Mouse (Mus musculus) kidney, adult 2 months (tissue): ENCODE data around the gene Atxn7l3. TPM values are rescaled to one million over a fixed set of nuclear protein-coding genes. Genes with fewer than 3 reads are reported as not detected.

Experiments
- DNase-seq: peaks from one replicate; pipeline ENCODE4 v3.0.0; 2021
- H3K27ac ChIP-seq: fragments of 200-500 bp; 2 replicates; pipeline ENCODE4 v1.5.1; 2012; ENCODE audit warnings: low read depth, low read length, control low read depth, inconsistent platforms; ENCODE audit not compliant: insufficient read depth
- H3K27me3 ChIP-seq: fragments of 200-500 bp; replicated peaks from 2 replicates; pipeline ENCODE4 v1.6.1; 2012; ENCODE audit warnings: mild to moderate bottlenecking, moderate library complexity, low read length, inconsistent platforms; ENCODE audit not compliant: control insufficient read depth, insufficient read depth
- H3K36me3 ChIP-seq: fragments of 200-500 bp; 2 replicates; pipeline ENCODE4 v1.6.1; 2012; ENCODE audit warnings: mild to moderate bottlenecking, moderate library complexity, low read length, inconsistent platforms; ENCODE audit not compliant: control insufficient read depth, insufficient read depth
- H3K4me1 ChIP-seq: fragments of 200-500 bp; 2 replicates; pipeline ENCODE4 v1.6.1; 2011; ENCODE audit warnings: low read length; ENCODE audit not compliant: control insufficient read depth, insufficient read depth
- H3K4me3 ChIP-seq: fragments of 200-500 bp; 2 replicates; pipeline ENCODE4 v1.5.1; 2011; ENCODE audit warnings: mild to moderate bottlenecking, low read depth, low read length, control low read depth; ENCODE audit not compliant: insufficient read depth
- CTCF ChIP-seq: fragments of 200-500 bp; conservative IDR thresholded peaks from 2 replicates; pipeline ENCODE4 v1.5.1; 2011; ENCODE audit warnings: low read depth, mild to moderate bottlenecking, control low read depth, low read length, moderate library complexity, mixed read lengths; ENCODE audit not compliant: insufficient read depth, insufficient read length
- POLR2A ChIP-seq: fragments of 200-500 bp; IDR thresholded peaks from one replicate; pipeline ENCODE4 v1.6.1; 2011; ENCODE audit warnings: low read depth, low read length, control low read depth
- WGBS: fragments of 180-500 bp; shearing (Covaris S2); methylation state at CpG from one replicate; pipeline ENCODE4 v1.1.7; 2018; 5-methylcytosine and 5-hydroxymethylcytosine counted together
- polyA plus RNA-seq: library from polyadenylated mRNA; depleted of rRNA; stranded (reverse); fragments of >200 nt; gene quantifications from 2 replicates; pipeline ENCODE4 v1.2.3, GENCODE M21; 2012

The Atxn7l3 gene
- polyA plus RNA-seq, 1 experiment, result 28.0 TPM

DNA sequence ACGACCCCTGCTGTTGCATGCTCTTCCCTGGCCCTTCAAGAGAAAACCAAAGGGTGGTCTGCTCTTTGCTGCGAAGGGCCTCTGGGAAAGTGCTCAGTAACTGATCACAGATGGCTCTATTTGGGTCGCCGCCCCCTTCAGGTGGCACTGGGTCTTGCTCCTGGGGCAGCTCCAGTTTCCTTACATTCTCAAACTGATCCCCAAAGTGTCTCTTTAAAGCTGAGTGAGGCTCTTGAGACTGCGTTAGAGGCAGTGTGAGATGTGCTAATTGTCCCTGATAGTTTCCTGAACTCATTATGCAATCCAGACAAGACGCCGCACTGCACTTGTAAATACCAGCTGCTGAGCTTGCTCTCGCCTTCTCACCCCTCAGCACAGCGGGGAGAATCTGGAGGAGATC, 38.9 kb downstream of the Atxn7l3 start:
- no peaks in the 10 kb centered on the region for H3K27me3 ChIP-seq
- WGBS, result 52% methylated on average over 9 of the region's 9 CpGs
- no peaks in the 10 kb centered on the region for H3K36me3 ChIP-seq
- DNase-seq, result no peak
- TF ChIP-seq CTCF (peak; percentile 34; the same call in 1 of the 2 replicates), POLR2A (no peak)
- no peaks in the 10 kb centered on the region for H3K4me1 ChIP-seq
- H3K4me3 ChIP-seq, result no peak overlapping the region
- H3K27ac ChIP-seq, result no peak overlapping the region

- 19% methylated on average over 9 of the region's 9 CpGs for WGBS
- no peaks in the 10 kb centered on the region for H3K36me3 ChIP-seq
- H3K27ac ChIP-seq, result no peak overlapping the region
- H3K4me1 ChIP-seq, result no peaks in the 10 kb centered on the region
- no peak for DNase-seq
- H3K4me3 ChIP-seq, result no peak overlapping the region
- TF ChIP-seq POLR2A, result no peak
- TF ChIP-seq CTCF, result no peak
- H3K27me3 ChIP-seq, result no peaks in the 10 kb centered on the region
Observed at GRCm38 (mm10) chr11:102249351-102250090, 46.9 kb downstream of the Atxn7l3 start.

DNA sequence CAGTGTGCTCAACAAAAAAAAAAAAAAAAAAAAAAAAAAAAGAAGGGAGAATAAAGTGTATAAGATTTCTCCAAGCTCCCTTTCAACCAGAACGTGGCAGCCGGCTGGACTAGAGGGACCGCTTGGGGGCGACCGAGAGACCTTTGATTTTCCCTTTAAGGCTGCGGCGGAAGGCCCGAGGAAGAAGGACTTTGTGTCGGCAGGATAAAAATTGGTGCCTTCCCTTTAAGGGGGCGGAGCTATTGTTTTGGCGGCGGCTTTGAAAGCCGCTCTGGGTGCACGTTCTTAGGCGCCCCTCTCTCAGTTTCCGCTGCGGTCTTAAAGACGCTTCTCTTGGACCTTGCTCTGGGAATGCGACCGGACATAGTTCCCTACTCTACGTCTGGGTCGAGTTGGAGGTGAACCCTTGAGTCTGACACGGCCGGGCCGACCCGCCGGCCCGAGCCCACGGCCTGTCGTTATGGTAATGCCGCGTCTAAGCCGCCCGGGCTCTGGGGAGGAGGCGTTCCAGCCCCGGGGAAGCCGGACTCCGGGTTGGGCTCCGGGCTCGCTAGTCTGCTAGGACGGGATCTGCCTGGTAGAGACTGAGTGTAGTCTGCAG, 47.7 kb downstream of the Atxn7l3 start, which contains the start of gene BC030867:
Gene BC030867 (plus strand): TSS at position 253 of the 601 bp plus-strand sequence.
- TF ChIP-seq CTCF (peak; percentile 73), POLR2A (no peak)

GRCm38 (mm10) chr11:102246871-102247270, 49.6 kb downstream of the Atxn7l3 start:
- DNase-seq, result no peak
- Histone ChIP-seq H3K4me1 (no peaks in the 10 kb centered on the region), H3K27me3 (no peaks in the 10 kb centered on the region), H3K36me3 (no peaks in the 10 kb centered on the region), H3K4me3 (no peak overlapping the region), H3K27ac (no peak overlapping the region)
- TF ChIP-seq CTCF (0 out of 2 replicates have a peak, but pooled peaks have one; percentile 13), POLR2A (no peak)
- 92% methylated on average over 4 of the region's 4 CpGs for WGBS

More for the DNA sequence above, 47.7 kb downstream of the Atxn7l3 start, which contains the start of gene BC030867:
- no peaks in the 10 kb centered on the region for H3K27me3 ChIP-seq
- no peaks in the 10 kb centered on the region for H3K4me1 ChIP-seq
- 1% methylated on average over 41 of the region's 41 CpGs for WGBS
- H3K4me3 ChIP-seq, result peak within 1 kb of the TSS; percentile 39; the same call in 1 of the 2 replicates
- peak; percentile 95 for DNase-seq
- no peak within 1 kb of the TSS for H3K27ac ChIP-seq
- H3K36me3 ChIP-seq, result no peaks in the 10 kb centered on the region

- DNase-seq, result no peak
- Histone ChIP-seq H3K4me1 (no peaks in the 10 kb centered on the region), H3K36me3 (no peaks in the 10 kb centered on the region), H3K27me3 (no peaks in the 10 kb centered on the region), H3K27ac (no peak overlapping the region), H3K4me3 (no peak overlapping the region)
- 80% methylated on average over 6 of the region's 6 CpGs for whole genome bisulfite sequencing
- TF ChIP-seq POLR2A (no peak), CTCF (no peak)
Observed at GRCm38 (mm10) chr11:102246273-102246635, 50.2 kb downstream of the Atxn7l3 start.

GRCm38 (mm10) chr11:102245581-102246272, 50.7 kb downstream of the Atxn7l3 start:
- WGBS, result 75% methylated on average over 14 of the region's 14 CpGs
- no peaks in the 10 kb centered on the region for H3K4me1 ChIP-seq
- TF ChIP-seq POLR2A (no peak), CTCF (no peak)

More at GRCm38 (mm10) chr11:102245581-102246272, 50.7 kb downstream of the Atxn7l3 start:
- no peak for DNase-seq
- H3K27ac ChIP-seq, result no peak overlapping the region
- H3K36me3 ChIP-seq, result no peaks in the 10 kb centered on the region
- no peaks in the 10 kb centered on the region for H3K27me3 ChIP-seq
- H3K4me3 ChIP-seq, result no peak overlapping the region
